Mouse (Mus musculus): ENCODE measurements around the gene Accs.

DNA sequence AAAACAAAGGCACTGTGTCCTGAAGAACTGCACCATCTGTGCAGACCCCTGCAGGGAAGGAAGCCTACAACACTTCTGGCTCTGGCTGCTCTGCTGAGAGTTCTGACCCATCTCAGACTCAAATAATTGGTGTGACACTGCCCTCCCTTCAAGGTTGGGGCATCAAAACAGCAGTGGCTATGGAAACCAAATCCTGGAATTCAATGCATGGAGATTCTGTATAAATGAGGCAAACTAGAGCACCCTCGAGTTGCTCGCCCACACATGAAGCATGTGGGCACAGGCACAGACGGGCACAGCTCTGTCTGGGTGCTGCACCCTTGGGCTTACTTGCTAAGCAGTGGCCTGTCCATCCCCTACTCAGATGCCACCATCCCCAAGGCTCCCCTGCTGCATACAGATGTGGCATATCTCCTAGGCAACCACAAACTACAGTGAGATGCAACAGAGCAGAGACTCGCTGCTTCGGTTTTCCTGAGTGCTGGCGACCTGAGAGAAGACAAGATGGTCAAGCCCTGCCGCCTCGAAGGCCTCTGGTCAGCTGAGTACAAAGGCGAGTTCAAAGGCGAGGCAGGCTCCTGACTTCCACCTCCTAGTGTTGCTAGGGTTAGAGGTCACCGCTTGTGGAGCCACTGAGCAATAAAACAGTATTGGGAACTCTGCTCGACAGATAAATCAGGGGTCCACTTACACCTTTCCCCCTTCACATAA is 64.9 kb downstream of the Accs start:
- TF ChIP-seq CTCF (IDR thresholded peaks at IDR 0.05; ENCODE audit: low read depth, low read length) (no peak), POLR2A (IDR thresholded peaks at IDR 0.05; ENCODE audit: borderline replicate concordance, low read depth, low read length) (no peak)

Measured in bone marrow macrophage, adult 2 months (primary cell).